Mouse (Mus musculus) right cerebral cortex, postnatal 25 days (tissue): ENCODE data around the gene Kcnma1.
A peak's percentile ranks its signal among the peaks of the same experiment; 100 is the strongest.

Source experiments
- DNase-seq: peaks from one replicate; pipeline ENCODE4 v3.0.0; 2022

Gene Kcnma1

DNA sequence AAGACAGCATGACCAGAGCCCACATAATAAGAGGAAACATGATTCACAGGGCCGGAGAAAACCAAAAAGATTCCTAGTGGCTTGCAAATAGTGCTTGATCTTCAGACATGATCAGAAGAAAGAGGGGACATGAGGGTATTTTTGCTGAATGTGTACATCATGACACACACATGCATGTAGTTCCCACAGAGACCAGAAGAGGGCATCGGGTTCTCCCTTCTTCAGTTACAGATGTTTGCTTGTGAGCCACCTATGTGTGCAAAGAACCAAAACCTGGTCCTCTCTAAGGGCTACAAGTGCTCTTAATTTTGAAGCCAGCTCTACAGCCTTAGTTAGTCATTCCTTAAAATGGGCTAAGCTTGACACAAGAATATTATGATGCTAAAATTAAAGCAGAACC, 334.9 kb downstream of the Kcnma1 start:
- DNase-seq = no peak

DNA sequence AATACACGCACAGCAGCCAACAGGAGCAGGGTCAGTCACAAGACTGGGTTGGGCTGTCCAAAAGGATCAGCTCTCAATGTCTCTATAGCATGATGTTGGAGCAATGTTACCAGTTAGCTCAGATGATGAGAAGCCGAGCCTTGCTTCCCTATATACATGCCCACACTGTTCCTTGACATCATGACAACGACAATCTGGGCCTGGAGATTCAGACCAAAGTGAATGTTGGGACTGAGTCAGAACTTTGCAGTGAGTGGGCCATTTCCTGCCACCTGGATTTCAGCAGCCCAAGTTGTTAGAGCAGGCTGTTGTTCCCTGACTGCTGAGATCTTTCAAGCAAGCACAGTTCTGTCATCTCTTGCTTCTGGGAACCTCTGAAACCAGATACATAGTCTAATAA, 347.9 kb downstream of the Kcnma1 start:
- DNase-seq = peak; percentile 53

DNA sequence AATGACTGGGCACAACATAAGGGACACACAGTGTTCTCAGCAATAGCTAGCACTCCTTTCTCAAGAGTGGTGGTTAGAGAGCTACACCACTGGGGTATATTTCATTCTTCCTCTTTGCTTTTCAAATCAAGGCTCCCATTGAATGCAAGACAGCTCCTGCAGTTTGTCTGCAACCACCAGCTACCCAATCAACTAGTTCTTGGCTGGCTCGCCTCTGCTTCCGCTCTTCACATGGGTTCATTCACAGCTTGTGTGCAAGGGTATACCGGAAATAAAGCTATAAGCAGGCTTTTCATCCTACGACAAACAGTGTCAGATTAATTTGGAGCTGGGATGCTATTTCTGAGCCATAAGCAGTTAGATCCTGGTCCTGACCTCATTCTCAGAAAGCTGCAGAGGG, 362.6 kb downstream of the Kcnma1 start:
- peak; percentile 30 for DNase-seq

DNA sequence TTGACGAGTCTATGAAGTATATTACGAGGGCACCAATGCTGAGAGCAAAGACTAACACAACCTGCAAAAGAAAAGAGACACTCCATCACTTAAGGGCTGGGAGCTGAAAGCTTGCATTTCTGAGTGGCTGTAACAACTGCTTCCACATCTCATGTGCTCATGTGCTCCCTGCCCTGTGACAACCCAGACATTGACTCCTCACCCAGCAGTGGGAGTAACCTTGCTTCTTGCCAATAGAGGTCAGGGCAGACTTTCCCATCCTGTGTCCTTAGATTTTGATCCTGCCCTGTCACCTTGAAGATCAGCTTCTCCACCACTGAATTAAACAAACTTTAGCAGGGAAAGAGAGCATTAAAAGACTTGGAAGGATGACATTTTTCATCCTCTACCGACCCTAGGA, 364.2 kb downstream of the Kcnma1 start:
- no peak for DNase-seq

DNA sequence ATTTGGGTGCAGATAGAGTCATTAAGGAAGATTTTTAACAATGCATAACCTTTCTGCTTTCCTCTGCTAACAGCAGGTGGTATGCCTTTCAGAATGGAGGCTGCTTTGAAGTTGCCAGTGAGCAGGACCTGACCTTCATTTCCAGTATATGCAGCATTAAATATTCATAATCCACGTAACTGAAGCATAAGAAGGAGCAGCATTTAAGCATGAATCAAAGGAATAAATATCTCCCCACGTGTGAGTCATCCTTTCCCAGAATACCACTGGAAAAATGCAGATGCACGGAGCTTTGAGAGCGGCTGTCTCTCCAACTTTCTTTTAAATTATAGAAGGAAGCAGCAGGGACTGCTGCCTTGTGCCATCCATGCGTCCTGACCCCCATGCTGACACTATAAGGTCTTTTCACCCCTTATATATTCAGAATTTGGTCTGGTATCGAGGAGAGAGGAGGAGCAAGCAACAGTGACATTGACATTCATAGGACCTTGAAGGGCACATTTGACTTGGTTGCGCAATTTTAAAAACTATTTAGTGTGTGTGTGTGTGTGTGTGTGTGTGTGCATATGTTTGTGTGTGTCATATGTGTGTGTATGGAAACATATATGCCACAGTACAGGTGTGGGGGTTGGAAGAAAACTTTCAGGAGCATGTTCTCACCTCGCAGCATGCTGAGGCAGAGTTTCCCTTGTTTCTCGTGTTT, 368.8 kb downstream of the Kcnma1 start:
- no peak for DNase-seq

DNA sequence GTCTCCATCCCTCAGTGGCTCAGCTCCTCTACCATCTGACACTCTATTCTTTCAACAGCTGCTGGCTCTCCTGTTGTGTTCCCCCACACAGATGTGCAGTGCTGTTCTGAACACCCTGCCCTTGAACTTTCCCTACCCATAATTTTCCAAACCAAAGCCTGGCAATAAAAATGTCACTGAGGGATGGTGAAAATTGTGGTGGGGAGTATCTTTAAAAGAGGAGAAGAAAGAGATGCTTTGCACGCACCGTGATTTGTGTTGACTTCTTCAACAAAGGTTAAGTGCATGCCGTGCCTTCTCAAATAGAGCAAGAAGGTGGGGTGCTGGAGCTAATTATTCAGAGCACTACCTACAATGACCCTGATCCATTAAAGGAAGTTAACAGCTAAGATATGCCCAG, 371.1 kb downstream of the Kcnma1 start:
- DNase-seq = no peak

DNA sequence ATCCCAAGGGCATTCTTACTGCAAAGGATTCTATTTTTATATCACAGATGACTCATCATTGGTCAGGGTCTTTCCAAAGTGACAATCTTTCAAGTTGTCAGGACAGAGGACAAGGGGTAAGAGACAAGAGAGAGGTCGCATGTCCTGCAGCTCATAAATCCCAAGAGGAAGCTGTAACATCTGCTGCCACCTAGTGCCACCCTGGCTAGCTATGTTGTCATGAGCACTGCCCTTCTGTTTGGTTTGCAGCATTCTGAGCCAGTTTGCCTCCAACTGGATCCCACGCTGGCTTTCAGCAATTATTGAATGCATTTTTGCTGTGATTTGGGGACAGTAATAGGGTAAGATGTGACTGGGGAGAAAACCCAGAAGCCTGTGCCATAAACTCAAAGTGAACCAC, 373.6 kb downstream of the Kcnma1 start:
- DNase-seq = no peak

DNA sequence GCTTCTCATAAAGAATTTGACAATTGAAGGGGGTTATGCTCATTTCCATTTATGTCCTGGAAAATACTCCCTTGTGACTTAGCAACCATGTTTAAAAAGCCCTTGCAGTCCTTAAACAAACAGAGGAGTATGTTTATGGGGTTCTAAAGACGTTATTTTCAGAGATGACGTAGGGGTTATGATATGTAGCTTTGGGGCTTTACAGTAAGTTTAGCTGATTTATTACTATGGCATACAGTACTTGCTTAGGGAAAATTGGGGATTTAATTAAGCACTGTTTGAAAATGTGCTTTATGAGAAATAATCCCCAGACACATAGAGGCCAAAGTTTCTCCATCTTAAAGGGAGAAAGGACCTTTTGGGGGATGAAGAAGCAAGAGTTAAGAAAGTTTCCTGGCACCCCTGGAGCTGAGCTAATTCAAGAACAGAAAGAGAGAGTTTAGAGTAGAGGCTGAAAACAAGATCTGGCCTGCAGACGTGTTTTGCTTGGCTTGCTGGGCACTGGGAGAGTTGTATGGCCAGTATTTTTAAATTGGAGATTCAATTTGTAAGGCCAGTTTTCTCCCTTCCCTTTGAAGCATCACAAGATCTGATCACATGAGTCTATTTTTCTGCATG, 376.1 kb downstream of the Kcnma1 start:
- no peak for DNase-seq

DNA sequence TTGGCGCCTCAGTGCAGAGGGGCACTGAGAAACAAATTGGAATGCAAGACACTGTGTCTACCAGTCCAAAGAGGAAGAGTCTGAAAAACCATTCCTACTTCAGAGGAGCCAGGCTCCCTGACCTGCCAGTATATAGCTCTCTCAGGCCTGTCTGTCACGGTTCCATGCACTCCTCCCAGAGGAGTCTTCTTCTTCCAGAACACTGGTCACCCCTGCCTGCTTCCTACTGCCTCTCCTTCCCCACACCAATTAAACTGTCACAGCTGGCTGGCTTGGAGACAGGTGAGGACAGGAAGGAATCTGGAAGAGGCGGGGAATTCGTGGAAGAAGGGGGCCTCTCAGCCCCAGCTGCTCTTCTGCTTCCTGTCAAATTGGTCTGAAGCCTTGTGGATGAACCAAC, 378.4 kb downstream of the Kcnma1 start:
- DNase-seq = no peak

DNA sequence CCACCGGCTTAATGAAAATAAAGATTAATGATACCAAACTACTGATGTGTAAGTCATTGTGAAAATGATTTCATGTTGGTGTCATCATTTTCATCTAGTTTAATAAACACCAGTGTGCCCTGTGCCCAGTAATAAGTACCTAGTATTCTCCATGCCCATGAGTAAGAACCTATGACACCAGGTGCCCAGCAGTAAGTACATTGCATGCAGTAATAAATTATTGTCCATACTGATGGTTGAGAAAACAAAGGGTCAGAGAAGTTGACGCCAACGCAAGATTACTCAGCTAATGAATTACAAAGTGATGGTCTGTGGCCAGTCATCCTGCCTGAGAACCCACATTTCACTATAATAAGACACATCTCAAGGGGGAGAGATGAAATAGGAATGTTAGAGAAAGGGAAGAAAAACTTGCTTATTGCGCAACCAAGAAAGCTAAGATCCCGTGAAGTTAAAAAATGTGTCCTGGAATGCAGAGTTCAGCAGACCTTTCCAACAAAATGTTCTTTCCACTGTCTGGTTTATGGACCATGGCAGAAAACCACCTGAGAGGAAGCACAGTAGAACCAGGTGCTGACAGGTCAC, 381.2 kb downstream of the Kcnma1 start:
- DNase-seq = no peak

DNA sequence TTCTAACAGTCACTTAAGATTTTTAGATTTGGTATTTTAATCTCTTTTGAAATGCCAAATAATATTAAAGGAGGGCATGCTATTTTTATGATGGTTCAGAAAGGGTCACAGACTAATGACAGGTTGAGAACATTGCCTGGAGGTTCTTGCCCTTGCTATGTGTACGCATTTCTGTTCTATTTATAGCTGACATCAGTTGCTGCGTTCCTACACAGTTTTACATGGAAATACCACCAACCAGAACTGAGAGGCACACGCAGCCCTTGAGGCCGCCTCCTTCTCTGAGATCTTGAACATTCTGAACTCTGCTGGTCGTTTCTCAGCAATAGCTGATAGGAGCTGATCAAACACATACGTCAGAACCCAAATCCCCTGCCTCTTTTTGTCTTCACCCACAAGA, 387.4 kb downstream of the Kcnma1 start:
- no peak for DNase-seq

DNA sequence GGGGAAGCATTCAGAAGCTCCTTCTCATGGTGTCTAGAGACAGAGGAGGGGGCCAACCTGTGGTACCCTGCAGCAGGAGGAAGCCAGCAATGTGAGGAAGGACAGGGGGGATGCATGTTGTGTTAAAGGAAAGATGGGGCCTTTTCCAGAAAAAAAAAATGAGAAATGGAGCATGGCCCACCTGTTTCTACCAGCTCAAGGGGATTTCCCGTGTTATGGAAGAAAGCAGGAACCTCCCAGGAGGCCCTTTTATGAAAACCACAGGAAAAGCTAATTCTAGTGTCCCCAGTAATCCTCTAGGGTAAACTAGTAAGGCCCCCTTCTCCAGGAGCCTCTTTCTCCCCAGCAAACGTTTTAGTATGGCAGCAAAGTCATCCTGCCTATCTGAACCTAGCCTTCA, 388.2 kb downstream of the Kcnma1 start:
- no peak for DNase-seq

DNA sequence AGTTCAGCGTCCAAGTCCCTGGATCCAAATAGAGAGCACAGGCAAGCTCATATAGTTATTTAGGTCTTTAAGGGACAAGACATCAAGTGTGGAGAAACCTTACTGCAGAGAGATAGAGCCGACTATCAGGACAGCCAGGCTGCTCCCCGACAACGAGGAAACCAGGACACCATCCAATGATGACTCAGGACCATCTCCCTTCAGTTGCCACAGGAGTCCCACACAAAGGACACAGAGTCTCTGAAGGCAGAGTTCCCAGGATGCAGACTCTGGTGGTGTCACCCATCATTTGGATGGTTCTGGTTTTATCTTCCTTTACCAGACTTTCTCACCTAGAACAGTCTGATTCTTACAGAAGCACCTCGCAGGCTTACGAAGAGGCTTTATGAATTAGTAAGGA, 388.9 kb downstream of the Kcnma1 start:
- no peak for DNase-seq

DNA sequence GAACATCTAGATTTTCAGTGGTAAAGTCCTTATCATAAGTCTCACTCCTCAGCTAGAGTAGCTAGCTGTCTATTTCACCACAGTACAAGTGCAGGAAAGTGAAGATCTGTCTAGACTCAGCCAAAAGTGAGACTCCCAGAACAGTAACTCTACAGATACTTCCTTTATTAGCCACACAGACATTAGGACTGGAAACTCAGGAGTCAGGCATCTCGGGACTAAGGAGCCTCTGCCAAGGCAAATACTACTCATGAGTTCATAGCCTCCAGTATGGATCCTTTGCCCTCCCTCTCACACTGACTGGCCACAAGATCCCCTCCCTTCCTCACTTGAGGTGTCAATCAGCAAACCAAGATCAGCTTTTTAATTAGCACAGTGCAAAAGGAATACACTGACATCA, 389.8 kb downstream of the Kcnma1 start:
- DNase-seq = no peak

DNA sequence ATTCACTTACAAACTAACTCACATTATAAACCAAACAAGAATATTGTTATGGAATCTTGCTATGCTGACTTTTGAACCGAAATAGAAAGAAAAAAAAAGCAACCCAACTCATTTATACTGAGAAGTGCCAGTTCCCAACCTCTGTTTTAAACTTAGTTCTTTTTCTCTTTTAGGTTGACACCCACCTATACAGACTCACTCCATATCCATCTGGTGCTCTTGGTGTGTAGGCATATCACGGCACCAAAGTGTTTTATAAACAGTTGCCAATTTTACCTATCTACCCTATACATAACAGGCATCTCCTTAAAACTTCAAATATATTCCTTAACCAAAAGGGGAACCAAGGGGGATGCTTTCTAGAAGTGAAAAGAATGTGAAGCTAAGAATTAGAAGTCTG, 393.6 kb downstream of the Kcnma1 start:
- DNase-seq = no peak

DNA sequence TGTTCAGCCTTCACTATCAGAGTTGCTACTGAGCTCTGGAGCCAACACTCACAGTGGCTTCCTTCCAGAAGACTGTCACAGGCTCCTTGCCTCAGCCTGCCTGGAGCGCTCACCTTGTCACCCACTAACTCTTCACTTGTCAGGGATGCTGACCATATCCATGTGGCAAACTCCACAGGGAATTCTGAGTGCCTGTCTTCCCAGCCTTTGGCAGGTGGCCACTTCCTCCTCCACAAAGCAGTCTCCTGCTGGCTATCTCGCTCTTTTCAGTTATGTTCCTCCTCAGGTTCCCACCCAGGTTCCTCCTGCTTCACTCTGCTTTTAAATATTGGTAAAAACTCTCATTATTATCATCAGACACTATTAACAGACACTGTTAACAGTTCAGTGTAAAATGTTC, 395.3 kb downstream of the Kcnma1 start:
- DNase-seq = no peak

DNA sequence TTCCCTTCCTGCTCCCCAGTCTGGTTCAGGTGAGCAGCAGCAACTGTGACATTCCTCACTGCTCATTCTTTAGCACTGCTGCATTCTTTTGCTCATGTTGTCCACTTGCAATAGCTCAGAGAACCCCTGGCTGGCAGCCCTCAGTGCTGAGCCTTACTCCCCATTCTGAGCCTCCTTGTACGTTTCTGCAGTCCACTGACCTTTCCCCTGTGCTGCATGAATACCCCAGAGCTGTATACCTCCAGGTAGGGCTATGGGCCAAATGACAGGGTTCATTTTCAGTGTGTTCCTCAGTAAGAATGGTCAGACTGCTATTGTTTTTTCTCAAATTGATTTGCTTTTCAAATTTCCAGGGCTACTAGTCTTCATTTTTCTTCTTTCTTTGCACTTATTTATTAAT, 396.2 kb downstream of the Kcnma1 start:
- DNase-seq = no peak

DNA sequence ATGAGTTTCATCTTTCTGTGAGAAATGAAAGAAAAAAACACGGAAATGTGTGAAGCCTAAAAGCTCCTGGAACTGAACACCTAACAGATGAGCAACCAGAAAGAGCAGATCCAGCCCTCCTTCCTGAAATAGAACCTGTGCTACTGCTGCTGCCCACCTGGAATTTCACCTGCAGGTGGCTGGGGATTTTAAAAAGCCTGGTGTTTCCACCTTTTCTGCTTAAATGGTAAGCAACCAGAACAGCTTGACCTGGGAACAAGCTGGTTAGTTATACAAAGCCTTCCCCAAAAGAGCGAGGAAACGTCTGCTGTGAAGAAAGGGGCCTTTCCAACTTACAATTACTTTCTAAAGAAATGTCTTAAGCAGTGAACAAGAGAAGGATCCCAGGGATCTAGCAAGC, 404.2 kb downstream of the Kcnma1 start:
- DNase-seq = peak; percentile 47

DNA sequence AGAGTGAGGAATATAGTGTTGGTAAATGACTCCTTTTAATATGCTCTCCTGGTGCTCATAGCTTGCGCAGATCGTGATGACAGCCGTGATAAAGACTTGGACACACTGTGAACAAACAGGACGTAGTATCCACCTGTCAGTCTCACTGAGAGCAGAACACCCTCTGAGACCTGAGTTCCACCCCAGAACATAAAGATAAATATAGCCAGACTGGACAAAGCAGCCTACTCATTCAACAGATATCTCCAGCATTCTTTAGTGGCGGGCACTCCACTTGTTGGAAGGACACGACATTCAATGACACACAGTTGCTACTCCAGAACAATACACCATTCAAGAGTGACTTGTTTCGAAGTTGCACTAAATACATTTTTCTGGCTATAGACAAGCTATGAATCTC, 408.6 kb downstream of the Kcnma1 start:
- DNase-seq = no peak

DNA sequence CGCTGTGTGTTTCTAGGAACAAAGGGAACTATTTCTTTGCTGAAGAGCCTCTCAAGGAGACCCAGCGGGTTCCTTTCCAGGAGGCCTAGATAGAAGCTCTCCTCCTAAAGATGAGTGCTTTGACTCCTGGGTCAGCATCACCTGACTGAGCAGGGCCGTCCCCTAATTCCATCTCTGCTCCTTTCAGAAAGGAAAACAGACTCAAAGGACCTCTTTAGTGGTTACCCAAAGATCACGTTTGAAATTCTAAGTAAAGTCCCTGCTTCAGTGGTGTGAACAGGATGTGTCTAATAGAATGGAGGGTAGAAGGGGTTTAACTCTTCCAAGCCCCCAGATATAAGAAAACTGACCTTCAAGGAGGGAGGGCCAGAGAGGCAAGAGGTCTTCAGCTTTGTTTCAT, 411.4 kb downstream of the Kcnma1 start:
- DNase-seq = no peak

DNA sequence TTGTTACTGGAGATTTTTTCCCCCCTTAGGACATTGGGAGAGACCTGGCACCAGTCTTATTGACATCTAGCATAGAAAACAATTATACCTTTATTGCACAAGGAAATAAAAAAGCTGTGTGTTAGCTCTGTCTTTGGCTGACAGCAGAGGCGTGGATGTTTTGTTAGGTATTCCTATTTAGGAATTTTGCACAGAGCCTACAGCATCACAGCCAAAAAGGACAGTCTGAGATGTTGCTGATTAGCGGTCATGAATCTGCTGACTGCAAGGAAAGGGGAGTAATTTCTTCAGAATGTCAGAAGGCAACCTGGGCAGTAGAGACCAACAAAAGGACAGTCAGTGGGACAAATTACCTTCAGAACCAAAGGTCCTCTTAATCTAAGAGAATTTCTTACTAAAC, 412.2 kb downstream of the Kcnma1 start:
- DNase-seq = no peak

DNA sequence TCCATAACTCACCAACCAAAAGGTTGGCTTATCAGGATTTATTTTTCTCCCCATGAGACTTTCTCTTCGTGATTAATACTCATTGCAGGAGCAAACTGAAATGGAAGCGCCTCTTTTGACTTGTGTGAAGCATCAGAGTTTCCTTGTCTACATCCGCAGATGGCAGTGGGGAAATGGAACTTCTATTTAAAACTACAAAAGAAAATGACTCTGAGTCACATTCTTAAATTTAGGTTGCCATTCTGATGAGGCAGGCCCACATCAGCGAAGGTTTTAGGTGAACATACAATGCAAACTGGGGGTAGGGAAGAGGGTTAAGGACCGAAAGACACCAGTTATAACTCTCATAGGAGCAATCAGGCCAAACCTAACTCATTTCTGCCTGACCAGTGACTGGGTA, 419.7 kb downstream of the Kcnma1 start:
- no peak for DNase-seq

DNA sequence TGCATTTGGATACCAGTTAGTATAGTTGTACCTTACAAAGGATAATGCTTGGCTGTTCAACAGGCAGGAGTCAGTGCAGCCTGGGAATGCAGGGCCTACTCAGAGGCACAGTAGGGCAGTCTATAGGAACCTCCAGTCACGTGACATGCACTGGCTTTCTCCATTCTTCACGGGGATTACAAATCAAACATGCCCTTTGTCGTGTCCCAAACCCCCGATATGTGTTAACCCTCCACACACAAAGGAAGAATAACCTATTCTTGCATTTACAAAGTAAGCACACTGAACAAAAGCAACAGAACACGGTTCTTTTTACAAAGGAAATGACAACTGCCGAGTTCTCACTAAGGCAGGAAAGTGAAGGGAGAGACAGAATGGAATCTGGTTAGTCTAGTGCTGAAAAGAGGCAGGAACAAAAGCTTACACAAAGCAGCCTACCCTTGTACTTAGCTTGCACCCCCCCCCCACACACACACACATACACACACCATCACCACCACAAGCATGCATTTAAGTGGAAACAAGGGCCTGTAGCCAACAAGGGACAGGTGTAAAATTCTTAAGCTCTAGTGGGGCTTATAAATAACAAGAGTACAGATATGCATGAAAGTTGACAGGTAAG, 421.4 kb downstream of the Kcnma1 start:
- no peak for DNase-seq

DNA sequence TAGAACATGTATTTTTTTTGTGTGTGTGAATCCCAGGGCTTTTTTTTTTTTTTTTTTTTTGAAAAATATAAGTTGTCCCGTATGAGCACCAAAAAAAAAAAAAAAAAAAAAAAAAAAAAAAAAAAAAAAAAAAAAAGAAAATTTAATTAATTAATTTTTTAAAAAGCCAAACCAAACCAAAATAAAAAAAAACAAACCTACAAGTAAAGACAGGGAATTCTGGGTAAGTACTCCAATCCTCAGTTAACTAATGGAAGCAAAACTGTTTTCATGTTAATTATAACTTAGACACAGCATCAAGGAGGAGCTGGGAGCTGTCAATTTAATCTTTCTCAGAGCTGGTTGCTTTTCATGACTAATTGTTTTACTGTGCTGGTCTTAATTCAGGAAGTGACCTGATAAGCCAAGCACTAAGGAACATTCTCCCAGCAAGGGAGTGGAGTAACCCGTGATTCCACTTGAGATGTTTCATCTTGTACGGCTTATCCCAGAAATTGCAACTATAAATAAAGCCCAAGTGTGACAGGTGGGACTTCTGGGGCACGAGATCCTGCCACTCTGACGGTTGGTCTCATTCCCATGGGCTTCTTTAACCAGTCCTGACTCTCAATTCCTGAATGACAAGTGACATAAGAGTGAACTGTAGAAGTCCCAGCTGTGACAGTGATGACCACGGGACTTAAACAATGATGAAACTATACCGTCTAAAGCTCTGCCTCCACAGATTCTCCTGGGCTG, 424.4 kb downstream of the Kcnma1 start:
- no peak for DNase-seq
